Mouse (Mus musculus) gastrocnemius, postnatal 25 days (tissue): ENCODE data around the gene Ptprm. TPM values are rescaled to one million over a fixed set of nuclear protein-coding genes. Genes with fewer than 3 reads are reported as not detected.

Experiments used
- DNase-seq: peaks from one replicate; pipeline ENCODE4 v3.0.0; 2022
- total RNA-seq, 2 experiments: library from RNA; stranded (reverse); gene quantifications; 1 replicate in 1 of 2; 2 replicates in 1 of 2; pipeline ENCODE4 v1.2.3; 2021

Ptprm gene
- total RNA-seq, 2 experiments from 2014 or later = 22.4 to 28.0 TPM

DNA sequence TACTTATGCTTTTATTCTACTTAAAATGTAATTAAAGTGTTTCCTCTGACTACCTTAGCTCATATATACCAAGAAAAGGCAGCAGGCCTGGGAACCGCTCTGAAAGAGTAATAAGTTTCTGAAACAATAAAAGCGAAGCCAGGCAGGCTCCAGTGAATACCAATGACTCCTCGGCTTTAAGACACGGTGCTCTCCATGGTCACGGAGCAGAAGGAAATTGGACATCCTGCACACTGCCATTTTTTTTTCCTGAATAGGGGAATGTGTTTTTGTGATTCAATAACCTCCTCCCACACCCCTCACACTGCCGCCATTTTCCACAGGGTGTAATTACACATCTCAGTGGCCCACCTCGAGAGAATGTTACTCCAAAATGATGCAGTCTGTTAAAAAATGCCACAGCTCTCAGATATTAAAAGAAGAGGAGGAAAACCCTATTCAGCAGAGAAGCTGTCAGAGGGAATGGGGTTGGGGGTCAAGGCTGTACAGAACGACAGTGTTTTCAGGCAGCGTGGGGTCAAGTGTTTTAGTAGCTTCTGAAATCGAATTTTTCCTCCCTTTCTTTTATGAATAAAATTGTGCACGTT lies 585.5 kb downstream of the Ptprm start:
- DNase-seq = no peak

DNA sequence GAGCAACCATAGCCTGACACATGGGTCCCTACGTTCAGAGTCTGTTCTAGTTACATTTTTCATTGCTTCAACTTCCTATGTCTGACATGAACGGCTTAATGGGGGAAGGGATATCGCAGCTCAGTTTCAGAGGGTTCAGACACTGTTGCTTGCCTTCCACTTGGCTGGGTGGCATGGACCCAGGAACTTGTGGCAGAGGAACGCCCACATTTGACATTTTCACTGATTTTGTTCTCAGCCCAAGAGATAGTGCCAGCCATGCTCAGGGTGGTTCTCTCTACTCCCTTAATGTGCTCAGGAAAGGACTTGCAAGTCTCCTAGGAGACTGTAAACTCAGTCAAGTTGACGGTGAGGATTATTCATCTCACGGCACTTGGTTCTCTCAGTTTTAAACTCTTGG lies 588.1 kb downstream of the Ptprm start:
- no peak for DNase-seq

DNA sequence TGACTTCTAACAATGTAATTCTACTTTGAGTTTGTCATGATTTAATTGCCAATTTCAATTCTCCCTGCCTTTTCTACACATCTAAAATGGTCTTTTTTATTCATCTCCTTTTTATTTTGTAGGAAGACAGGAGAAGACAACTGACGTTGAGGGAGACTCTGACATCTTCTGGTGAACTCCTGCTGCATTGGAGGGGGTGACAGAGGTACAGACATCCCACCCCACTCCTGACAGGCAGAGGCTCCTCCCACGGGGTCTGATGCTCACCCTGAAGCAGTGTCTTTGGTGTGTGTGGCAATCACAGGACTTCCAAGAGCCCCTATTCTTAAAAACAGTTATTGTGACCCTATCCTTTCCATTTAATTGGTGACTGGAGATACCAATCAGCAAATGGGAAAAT lies 589.8 kb downstream of the Ptprm start:
- no peak for DNase-seq

DNA sequence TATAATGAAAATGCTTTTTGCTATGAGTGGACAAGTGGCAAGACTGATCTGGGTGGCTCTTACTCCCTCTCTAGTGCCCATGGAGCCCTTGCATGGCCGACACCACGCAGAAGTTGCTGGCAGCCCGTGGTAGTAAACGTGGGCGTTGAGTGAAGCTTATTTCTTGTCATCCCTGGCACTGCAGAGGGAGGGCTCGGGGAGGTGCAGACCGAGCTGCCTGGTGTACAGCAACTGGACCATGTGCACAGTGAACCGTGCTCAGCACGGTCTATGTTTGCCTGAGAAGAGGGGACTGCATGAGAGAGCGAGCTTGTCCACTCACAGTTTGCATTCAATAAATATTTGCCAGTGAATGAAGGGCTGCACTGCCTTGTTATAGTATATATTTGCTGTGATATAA lies 591.5 kb downstream of the Ptprm start:
- no peak for DNase-seq

DNA sequence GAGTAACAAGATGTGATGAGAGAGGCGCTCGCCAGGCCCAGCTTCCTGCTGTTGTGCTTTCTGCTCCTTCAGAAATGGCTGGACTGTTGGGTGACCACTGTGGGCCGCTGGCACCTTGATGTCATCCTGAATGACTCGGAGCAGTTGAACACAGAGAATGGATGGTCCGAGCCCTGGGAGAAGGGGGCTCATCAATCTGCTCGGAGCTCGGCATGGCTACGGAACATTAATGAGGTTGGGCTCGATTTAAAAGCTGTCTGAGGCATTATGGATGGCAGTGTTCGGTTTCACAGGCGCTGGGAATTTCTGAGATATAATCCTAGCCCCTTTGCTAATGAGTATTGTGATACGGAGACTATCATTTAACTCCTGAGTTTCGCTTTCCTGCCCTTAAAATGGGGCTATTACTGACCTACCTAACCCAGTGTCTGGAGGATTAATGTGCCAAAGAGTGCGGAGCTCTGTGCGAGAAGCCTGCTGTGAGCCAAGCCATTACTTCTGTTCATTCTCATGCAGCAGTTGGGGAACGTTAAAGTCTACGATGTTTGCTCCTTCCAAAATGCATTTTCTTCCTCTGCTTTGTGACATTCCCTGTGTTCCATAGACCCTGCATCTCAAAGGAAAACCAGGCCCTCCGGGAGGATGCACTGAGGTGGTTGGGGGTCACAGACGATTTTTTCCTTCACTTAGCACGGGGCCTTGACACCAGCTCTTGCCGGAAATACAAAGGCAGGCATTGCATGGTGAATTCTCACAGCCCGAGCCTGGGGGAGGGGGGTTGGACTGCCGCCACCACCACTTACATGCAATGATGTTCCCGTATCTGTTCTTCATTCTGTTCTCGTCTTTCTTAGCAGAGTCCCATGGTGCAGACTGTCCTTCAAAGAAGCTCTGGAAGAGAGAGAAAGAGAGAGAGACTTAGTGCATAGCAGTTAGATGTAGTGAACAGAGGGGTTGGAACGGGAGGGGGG lies 592.6 kb downstream of the Ptprm start:
- DNase-seq = no peak

DNA sequence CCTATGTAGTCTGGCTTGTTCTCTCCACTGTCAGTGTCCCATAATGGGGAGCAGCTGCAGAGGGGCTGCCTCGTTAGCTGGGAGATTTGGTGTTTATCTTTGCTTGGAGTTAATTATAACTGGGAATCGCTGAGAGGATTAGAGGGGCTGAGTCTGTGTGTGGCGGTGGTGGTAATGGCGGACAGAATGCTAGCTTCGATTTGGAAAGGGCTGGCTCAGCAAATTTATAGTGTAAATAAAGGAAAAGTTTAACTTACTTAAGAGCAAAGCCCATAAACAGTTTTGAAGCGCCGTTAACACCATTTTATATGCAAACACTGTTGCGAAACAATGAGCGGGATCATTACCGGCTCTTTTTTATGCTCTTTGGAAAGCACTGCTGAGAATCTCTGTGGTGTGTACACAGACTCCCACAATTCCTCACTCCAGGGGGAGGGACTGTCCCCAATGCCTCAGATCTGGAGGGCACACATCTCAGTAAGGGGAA lies 597.2 kb downstream of the Ptprm start:
- no peak for DNase-seq

DNA sequence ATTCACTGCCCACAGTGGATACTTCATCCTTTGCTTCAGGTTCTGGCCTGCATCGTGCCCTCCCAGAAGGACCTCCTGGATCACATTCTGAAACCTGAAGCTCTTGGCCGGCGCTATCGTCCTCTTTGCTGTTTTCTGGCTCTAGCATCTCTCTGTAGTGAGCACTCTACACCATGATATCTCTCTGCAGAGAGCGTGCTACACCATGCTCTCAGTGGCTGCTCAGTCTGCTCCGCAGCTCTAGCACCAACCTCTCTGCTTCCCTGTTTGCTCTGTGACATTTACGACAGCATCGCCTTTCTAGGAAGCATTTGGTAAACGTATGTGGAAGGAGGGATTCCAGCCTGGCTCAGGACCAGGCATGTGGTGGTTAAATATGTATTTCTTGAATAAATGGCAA lies 597.8 kb downstream of the Ptprm start:
- no peak for DNase-seq

DNA sequence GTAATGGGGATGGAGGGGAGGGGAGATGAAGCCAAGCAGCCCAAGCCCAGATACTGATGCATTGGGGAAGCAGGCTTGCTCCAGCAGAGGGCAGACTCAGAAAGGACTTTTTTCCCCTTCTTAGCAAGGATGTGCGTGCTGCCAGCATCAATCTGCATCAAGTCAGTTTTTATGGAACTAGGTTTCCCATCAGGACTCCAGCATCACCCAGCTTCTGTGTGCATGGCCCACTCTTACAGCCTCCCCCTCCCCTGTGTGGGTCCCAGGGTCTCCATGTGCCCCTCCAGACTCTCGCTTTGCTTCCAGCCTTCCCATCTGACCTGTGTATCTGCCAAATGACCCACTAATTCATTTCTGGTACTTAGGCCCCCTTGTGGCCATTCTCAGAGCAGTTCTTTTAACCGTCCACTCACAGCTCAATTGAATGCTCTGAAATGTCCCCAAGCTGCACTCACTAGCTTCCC lies 599.0 kb downstream of the Ptprm start:
- DNase-seq = peak; percentile 12

DNA sequence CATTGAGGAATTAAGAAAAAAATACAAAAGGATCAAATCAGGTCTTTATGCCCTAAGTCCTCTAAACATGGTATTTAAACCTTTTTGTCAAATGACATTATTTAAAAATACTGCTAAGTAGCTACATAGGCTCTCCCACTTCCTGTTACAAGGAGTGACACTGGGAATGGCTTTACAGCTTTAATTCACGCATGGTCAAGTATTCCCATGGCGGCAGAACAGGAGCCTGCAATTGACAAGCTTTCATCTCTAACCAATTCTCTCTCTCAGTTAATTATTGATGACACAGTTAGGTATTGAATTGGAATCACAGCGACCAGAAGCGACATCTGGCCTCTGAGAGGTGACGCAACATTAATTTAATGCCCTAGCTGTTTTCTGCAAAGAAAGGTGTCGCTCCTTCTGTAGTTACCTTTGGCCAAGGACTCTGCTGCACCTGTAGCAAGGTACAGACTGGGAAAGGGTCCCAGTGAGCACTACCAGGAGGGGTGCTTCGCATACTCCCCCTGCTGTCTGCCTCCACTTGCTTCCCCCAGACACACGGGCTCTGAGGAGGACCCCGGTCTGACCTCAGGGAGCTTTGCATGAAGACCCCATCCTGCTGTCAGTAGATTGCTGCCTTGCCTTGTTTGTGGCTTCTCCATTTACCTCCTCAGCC lies 599.9 kb downstream of the Ptprm start:
- DNase-seq = no peak

DNA sequence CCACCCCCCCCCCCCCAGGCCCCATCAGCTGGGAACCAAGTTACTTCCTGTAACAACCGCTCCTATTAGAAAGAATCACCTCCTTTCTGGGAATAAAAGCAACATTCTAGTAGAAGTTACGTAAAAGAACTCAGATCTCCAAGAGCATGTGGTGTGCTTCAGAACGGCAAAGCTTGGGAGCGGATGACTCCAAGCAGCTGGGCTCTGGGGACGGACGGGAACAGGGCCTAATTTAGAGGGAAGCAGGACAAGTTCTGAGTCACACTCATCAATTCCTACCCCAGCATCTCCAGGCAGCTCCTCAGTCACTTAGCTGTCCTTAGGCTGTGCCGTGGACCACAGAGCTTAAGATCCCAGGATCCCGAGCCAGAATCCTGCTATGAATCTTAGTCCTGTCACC lies 602.5 kb downstream of the Ptprm start:
- DNase-seq = peak; percentile 60

DNA sequence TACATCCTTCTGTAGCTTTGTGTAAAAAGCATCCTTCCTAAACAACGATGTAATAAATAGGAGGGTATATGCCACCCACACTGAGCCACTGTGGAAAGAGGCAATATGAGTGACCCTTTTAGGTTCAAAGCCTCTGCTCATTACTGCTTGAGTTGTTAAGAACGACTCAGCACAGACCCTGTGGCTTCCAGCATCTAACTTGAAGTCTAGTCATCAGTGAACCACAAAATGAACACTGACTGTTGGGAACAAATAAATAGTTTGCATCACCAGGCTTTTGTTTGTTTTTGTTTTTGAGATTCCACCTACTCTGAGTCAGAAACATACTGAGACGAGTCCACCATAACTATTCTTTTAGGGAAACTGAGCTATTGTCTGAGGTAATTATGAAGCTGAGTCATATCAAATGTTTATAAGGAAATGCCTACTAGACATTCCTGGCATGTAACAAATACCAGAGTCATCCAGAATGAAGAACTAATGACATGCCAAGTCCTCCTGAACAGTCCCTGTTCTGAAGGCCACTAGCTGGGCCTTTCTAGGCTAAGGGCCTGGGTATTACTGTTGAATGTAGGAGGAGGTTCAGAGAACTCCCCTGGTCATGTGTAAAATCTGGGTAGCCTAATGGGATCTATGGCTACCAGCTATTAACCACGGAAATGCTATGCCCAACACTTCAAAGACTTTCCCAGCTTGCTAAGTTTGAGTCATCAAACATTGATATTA lies 603.6 kb downstream of the Ptprm start:
- no peak for DNase-seq

DNA sequence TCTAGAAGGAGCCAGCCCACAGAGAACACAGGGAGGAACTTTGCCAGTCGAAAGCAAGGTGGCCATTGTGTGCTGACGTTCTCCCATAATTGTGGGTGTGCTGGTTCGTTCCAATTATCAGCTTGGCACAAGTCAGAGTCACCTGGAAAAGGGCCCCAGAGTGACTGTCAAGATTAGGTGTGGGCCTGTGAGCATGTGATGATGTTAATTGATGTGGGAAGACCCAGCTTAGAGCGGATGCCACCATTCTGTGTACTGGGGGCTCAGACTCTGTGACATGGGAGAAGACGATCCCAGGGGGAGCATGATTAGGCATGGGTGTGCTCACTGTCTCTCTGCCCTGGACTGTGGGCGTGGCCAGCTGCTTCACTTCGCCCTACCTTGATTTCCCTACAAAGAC lies 604.3 kb downstream of the Ptprm start:
- no peak for DNase-seq

DNA sequence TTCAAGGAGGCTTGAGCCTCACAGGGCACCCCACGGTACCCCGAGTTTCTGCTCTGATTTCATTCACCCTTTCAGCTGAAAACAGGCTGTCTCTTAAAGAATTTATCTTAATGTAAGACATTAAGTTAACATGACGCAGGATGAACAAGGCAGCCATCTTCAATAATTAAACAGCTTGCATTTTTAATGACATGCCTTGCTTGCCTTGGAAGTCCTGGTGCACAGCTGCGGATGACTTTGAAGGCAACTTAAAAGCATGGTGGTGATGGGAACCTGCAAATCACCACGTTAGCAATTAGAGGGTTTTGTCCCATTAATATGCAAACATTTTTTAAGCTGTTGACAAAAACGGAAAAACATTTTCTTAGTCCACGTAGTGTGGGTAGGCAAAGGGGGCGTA lies 607.8 kb downstream of the Ptprm start:
- no peak for DNase-seq

DNA sequence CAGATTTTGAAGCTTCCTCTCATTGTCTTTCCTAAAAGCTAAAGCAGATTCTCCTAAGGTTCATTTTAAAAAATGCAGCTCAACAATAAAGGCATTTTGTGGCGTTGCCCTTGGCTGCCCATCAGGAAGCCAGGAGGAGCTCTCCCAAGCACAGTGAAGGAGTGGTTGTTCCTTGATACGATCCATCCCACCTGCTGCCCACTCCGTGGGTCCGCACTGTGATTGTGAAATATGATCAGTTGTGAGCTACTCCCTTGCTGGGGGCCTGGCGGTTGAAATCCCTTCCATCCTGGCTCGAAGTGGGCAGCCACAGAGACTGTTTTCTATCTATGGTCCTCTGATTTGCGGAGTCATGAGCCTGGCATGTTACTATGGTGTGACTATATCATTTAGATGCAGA lies 610.9 kb downstream of the Ptprm start:
- no peak for DNase-seq

DNA sequence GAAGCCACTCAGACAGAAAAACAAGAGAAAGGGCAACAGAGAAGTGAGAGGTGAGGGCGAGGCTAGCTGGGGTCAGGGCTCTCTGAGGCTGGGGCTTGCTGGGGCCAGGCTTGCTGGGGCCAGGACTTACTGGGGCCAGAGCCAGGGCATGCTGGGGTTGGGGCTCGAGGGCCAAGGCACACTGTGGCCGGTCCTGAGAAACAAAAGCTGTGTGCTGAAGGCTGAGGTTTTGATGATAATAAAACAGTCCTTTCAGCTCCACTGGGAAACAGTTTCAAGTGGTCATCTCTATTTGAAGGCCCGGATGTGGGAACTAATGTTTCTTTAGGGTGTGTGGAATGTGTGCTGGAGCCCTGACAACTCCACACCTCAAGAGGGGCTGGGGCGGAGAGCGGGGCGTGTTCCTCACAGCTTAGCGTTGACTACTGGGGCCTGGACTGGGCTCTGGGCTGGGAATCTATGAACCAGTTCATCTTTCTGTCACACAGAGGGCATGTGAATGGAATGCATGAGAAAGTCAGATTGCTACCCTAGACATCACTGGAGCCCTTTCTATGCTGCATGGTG lies 615.4 kb downstream of the Ptprm start:
- no peak for DNase-seq

DNA sequence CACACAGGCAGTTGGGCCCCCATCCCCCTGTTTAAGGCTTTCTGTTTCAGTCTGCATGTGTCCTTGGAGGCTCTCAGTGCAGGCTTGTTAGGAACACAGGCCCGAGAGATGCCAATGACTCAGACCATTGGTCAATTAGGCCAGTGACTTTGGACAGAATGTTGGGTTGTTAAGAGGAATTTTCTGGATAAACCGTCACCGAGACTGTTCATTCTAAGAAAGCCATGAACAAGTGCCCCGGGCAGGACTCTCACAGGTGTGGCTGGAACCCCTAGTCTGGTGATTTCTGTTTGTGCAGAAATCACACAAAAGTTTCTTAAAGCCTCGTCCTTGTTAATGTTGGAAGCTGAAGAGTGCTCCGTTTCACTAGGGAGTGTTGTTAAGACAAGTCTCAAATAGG lies 615.9 kb downstream of the Ptprm start:
- no peak for DNase-seq

DNA sequence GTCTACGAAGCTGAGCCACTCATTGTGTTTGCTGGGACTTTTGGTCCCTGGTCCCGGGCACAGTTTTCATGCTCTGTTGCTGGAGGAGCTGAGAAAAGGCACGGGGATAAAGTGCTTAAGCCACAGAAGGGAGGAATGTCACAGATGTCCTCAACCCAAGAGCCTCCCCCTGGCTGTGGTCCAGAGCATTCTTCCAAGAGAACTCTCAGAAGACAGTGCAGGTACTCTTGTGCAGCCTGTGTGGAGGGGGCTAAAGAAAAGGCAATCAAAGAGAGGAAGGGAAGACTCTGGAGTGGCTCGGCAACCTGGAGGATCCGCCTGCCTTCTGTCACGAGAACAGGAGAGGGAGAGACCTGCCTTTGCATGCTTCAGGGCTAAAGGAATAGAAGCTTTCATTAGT lies 617.8 kb downstream of the Ptprm start:
- no peak for DNase-seq

DNA sequence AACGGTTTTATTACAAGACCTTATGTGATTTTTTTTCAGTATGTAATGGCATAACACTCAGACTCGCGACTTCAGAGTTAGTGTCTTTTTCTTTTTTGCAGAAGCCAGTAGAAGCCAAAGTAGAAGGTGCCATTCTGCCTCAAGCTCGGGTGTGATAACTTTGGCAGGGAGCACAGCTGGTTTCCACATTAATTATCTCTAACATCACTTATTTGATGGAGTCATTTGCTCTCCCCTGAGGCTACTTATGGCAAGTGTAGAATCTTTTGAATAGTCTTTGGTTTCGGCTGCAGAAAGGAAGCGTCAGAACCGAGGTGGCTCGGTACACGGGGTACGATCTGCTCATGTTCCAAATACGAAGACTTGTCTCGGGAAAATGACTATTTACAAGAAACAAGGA lies 620.7 kb downstream of the Ptprm start:
- no peak for DNase-seq

DNA sequence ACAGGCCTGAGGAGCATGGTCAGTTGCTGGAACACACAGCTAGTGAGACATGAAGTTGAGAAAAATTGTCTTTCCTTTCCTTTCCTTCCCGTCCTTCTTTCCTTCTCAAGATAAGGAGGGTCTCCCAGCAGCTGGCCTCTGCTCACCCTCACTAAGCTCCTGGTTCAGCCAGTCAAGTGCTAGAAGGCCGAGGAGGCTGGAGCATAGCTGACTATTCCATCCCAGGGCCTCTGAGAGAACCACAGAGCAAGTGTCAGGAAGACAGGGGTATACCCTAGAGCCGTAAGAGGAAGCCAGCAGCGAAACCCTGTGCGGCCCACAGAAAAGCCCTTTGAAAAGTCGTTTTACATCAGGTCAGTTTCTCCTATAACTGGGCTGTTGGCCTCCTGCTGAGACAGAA lies 624.3 kb downstream of the Ptprm start:
- no peak for DNase-seq

DNA sequence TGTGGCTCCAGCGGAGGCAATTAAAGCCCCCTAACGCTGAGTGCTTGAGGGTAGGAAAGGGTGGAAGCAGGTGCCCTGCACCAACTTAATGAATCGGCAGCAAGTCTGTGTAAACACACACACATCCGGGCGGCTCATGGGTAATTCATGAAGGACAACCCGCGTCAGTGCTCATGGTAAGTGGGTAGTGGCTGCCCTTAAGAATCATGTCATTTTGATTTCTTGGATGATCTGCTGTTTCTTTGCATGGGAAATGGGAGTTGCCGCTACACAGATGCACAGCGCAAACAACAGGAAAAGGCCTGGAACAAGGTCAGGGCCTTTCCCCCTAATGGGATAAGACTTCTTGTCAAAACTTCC lies 633.3 kb downstream of the Ptprm start:
- no peak for DNase-seq

DNA sequence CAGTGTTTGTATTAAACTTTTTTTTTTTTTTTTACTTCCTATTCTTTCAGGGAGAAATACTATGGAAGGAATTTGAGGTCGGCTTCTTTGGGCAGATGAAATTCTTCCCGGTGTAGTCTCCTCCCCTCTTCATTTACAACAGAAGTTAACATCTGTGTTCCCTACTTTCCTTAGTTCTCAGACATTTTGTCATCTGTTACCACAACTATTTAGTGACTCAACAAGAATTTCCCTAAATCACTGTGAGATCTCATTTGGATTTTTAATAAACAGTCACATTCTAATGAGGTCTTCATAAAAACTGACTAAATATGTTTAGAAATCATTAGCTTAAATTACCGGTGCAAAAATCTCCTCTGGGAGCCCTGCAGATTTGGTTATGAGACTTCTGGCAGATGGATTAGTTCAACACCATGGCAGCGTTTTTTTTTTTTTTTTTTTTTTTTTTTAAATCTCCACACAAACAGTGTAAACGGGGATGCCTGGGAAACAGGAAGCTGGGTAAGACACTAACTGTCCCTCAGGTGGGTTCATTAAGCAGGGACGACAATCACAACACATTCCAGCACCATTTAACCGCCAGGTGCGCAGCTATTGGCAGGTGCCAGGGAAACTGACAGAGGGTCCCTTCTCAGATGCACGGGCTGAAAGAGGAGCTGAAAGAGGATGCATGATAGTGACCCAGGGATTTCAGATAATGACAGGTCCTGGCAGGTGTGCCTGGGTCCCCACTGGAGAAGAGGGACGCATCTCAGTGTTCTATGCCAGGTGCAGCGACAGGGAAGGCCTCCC lies 633.9 kb downstream of the Ptprm start:
- no peak for DNase-seq
